Mouse (Mus musculus) lung, postnatal 0 days (tissue): ENCODE measurements around the gene Nr0b2.

Experiments used
- CTCF ChIP-seq: IDR thresholded peaks from 2 replicates; pipeline ENCODE4 v1.5.1; 2016; ENCODE audit warnings: antibody characterized with exemption, mild to moderate bottlenecking
- EP300 ChIP-seq: IDR thresholded peaks from 2 replicates; pipeline ENCODE4 v1.6.1; 2016; ENCODE audit warnings: antibody characterized with exemption, mild to moderate bottlenecking, control low read depth

GRCm38 (mm10) chr4:133605330-133605729, 52.2 kb downstream of the Nr0b2 start:
- no peak for TF ChIP-seq CTCF
- TF ChIP-seq EP300: no peak
